Mouse (Mus musculus) retina, adult 2 months (tissue): ENCODE measurements around the gene Renbp.

Experiments
- DNase-seq: peaks from one replicate; pipeline ENCODE4 v3.0.0-alpha.2; 2012; ENCODE audit warnings: low read depth, low spot score

Renbp gene

DNA sequence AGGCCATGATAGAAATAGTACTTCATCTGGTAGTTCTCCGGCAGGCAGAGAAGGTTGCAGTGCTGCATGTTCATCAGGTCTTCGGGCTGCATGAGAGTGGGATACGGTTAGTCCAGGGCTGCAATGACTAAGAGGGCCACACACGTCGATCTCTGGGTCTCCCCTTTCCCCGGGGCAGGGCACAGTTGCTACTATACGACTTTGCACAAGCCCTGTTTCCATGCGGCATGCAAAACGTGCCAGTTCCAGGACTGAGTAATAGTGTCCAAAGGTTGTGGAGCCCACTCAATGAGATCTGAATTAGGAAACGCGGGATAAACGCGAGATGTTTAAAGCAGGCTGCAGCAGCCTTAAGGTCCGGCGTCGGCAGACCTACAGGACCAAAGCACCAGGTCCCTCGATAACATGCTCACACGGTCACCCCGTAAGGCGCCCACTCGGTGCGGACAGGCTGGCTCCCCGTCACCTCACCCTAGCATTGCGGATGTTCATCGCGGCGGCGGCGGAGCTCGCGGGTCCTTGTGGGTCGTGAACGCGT lies 9.3 kb downstream of the Renbp start:
- no peak for DNase-seq

DNA sequence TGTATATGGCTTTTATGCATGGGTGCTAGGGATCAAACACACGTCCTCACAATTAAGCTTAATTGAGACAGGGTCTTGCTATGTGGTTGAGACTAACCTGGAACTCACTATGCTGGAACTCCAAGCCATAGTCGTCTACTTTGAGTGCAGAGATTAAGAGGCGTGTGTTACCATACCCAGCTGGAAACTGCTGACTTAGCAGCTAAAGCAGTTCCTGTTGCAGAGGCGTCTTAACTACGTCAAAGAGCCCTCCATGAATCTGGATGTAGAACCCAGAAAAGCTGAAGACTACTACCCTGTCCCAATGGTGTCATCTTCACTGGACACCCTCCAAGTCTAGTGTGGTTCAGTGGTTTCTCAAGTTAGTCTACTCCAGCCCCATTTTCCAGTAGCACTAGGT lies 12.0 kb downstream of the Renbp start:
- no peak for DNase-seq

DNA sequence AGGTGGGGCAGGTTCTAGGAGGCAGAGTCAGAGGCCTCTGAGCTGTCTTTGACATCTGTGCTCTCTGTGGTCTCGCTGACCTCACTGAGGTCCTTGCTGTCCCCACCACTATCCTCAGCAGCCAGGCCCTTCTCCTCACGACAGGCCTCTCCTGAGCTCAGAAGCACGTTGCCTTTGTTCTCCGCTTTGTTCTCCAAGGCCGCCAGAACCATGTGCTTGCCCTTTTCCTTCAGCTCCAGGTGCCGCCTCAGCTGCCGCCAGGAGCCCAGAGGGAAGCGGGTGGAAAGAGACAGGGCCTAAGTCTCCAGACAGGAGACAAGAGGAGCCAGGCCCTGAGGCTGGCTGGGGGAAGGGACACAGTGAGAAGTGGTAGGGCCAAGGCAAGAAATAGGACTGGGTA lies 13.7 kb downstream of the Renbp start:
- no peak for DNase-seq

DNA sequence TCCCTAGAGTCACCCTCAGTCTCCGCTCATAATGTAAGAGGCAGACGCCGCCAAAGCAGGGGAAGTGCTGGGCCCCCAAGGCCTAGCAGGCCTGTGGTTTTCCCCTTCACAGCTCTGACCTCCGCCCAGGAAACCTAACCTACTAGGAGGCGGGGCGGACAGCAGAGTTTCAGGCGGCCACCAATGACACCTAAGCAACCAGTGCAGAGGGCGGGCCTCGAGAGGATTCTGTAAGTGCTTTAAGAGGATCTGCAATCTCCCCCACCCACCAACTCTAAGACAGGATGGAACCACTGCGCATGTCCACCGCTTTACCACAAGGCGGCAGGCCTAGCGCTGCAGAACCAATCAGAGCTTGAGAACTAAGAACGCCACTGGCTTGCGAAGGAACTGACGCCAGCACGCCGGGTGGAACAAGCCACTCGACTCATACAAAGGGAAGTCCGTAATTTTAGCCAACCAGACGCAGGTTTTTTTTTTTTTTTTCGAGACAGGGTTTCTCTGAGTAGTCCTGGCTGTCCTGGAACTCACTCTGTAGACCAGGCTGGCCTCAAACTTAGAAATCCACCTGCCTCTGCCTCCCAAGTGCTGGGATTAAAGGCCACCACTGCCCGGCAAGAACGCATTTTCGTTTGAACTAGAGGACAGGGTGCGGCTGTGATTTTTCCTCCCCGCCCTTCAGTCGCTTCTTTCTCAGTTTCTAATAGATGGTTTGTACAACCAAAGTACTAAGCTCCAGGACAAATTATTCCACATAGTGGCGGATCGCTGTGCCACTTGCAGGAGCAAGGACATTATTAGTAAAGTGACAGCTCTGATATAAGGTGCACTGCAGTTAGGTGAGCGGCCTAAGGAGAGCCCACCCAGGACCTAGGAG lies 15.6 kb downstream of the Renbp start:
- peak; percentile 86 for DNase-seq

DNA sequence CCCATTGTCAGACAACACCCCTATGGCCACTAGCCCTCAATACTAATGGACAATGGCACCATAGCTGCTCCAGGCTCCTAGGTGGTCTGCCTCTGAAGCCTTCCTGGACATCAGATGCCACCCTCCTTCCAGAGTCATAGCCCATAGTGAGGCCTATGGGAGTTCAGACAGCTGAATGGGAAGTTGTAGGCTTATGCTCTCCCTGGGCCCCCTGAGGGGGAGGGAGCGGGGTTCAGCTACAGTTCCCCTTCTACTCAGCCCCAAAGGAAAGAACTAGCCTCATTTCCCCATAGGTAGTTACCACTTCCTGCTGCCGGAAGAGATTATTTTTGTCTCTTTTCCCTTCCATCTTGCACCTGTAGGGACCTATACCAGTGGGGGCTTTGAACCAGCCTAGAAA lies 19.1 kb downstream of the Renbp start:
- no peak for DNase-seq

DNA sequence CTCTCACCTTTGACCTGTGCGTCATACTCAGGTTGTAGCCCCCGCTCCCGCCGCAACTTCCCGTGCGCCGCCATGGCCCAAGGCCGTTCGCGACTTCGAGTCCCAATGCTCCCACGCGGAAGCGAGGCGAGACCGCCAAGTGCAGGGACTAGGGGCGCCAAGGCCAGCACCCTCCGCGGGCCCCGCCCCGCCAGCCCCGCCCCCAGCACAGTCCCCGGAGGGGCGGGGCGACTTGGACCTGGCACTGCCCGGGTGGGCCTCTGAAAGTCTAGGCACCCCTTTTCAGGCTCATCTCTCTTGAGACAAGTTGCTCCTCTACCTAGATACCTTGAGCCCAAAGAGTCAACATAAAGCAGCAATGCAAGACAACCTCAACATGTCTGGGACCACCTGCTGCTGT lies 19.5 kb downstream of the Renbp start:
- DNase-seq = no peak

DNA sequence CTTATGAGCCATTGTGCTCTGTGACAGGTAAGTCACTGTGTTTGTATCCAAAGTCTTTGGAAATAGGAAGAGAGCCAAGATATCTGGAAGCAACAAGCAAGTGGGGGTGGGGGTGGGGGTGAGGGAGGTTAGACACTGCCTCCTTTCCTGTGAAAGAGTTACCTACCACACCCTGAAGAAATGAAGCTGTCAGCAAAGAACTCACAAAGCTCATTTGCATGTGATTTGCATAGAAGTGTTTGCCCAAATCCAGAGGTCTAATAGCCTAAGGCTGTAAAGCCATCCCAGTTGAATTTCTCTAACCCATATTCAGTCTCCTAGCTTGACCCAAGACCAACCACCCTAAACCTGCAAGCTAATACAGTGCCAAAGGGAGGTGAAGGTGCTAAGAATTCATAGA lies 20.2 kb downstream of the Renbp start:
- no peak for DNase-seq

DNA sequence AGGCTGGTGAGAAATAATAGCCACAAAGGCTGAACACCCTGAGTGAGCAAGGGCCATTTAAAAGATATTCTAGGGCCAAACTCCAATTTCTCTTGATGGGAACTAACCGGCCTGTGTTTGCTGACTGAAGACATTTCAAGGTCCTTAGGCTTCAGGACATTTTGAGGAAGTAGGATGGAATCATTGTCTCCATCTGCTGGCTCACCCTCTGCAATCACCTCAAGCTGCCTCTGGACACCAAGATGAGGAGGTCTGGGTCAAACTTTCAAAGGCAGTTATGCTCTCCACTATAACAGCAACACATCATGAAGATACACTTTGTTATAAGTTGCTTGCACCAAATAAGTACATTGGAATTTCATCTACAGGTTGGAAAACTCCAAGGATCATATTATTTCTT lies 20.6 kb downstream of the Renbp start:
- DNase-seq = no peak

DNA sequence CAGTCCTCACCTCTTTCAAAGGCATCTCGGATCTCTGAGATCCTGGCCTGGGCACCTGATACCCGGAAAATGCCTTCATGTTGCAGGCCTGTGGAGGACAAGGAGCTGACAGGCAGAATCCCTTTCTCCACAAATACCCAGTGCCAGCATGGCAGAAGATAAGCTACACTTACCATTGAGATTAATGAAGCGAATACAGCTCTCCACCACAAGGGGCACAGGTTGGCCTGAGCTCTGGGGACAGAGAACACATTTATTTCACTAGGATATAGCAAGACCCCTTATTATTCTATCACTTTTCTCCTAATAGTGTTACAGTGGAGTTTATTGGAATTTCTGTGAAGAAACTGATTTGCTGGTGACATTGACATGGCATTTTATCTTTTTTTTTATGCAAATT lies 32.7 kb downstream of the Renbp start:
- no peak for DNase-seq

DNA sequence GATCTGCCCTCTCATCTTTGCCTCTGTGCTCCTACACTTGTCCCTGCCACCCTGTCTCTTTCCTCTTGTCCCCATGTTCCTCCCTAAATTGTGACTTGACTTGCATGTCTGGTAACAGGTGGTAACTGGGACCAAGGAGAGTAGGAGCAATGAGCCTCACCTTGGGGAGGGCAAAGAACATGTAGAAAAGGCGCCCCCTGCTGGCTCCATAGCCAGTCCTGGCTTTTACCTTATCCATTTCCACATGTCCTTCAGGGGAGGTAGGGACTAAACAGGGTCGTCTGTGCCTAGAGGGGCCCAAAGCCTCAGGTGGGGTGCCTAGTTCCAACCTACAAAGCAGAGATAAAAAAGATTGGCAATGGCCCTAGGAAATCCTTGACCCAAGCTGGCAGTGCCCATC lies 34.9 kb downstream of the Renbp start, which contains the start of gene L1cam:
TSS of gene L1cam (minus strand) at position 387 of the 400 bp plus-strand sequence.
- DNase-seq = no peak

DNA sequence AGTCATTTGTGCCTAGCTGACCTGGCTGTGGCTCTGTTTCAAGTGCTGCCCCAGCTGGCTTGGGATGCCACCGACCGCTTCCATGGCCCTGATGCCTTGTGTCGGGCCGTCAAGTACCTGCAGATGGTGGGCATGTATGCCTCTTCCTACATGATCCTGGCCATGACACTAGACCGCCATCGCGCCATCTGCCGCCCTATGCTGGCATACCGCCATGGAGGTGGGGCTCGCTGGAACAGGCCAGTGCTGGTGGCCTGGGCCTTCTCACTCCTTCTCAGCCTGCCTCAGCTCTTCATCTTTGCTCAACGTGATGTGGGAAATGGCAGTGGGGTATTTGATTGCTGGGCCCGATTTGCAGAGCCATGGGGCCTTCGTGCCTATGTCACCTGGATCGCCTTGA lies 37.8 kb downstream of the Renbp start:
- DNase-seq = no peak

DNA sequence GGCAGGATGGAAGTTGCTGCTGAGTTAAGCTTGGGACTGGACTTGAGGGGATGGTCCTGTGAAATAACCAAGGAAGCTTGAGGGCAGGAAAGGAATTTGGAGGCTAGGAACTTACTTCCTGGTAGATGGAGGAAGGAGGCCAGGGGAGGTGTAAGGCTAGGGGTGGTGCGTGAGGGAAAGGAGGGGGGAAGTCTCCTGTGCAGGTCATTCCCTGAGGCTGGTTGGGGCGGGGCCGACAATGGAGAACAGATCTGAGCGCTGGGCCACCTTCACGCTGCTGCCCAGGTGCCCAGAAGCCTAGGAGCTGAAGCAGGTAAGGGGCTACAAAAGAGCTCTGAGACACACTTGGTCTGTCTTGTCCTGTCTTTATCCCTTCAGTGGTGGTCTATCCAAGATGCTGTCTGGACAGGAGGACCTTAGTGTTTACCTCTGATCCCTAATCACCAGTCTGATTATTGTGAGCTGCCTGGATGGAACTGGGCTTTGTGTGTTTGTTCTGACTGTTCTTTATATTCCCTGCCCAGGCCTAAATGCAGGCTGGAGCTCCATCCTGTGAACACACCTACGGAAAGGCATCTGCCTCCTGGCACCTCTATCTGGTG lies 39.0 kb downstream of the Renbp start, which contains the start of gene Avpr2:
TSS of gene Avpr2 (plus strand) at position 552 of the 602 bp plus-strand sequence.
- DNase-seq = no peak

DNA sequence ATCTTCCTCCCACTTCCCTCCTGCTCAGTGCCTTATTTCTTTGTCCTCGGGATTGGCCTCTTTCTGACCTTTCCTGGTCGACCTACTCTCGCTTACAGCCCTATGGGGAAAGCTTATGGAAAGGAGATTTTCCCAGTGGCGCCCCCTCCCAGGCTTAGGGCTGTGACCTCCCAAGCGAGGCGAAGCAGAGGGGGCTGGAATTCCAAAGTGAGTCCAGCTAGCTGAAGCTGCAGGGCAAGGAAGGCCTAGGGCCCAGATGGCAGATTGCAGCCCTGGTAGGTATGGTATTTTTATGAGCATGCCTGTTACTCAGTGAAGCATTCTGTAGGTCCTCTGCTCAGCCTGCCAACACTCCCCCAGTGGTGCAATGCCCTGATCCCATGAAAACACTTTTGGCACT lies 49.2 kb downstream of the Renbp start:
- no peak for DNase-seq

DNA sequence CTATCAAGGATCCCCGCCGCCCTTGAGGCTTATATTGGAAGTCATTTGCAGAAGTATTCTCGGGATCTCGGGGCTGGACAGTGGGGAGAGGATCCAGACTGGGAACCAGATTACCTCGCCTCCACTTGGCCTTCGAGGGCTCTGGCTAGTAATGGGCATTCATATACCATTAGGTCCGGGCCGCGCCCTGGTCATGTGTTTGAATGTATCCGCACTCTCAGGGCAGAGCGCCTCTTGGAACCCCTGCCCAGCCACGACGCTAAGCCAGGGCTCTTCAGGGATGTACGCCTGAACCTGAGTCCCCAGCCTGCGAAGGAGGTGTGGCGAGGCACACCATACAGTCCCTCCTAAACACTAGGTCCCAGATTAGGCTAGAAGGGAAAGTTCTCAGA lies 49.6 kb downstream of the Renbp start:
- DNase-seq = no peak

DNA sequence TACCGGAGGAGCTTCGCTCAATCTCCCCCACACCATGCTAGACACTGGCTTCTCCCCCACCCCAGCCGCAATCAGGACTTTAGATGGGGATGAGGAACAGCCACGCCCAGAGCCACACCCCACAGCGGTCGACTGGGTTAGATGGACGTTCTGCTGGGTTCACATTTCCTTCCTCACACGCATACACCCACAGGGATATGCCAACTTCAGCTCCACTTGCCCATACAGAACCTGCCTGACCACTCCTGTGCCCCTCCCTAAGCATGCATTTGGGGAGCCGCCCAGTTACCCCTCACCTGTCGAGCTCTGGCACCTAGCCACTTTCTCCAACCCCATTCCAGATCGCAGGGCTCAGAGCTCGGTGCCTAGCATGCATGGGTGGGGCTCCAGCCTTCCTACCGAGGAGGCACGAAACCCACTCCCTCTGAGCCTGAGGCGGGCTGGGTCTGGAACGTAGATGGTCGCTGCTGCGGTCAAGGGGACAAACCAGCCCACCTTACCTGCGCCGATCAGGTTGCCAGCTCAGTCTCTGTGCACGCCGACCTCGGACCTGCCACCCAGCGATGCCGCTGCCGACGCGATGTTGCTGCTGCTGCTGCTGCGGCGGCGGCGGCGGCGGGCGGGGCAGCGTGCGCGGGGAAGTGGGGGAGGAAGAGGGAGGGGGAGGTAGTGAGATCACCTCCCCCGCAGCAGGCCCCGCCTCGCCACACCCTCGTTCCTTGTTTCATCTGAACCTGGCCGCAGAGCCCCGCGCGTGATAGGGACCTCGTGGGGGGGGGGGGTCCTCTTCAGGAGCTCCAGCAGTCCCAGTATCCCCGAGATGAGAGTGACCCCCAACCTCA lies 50.2 kb downstream of the Renbp start:
- DNase-seq = no peak

DNA sequence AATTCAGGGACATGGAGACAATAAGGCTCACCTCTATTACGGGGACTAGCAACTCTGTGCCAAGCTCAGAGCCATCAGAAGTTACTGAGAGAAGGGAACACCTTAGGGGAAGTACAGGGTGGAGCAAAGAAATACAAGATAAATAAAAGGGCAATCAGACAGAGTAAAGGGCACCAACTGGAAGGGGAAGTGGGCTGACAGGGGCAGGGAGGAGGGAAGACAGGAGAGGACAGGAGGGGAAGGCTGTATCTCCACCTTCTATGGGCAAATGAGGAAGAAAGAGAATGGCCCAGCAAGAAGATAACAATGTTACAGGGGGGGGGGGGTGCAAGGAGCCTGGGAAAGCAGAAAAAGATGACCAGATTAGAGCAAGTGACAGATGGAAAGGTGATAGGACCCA lies 53.6 kb downstream of the Renbp start:
- DNase-seq = no peak

DNA sequence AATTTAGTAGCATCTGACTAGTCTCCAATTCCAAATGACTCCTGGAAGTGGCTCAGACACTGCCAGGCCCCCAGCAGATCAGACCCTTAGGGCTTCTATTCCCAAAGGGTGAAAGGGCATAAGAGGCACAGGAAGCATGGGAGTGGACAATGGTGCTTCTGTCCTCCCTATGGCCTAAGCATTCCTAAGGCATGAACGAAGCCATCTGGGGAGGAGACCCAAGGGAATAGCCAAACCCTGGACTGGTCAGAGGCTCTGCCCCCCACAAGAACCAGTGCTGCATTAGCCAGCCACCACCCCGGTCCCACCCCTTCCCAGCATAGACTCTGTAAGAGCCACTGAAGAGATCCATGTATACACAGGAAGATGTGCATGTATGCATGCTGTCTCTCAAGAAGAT lies 54.8 kb downstream of the Renbp start:
- no peak for DNase-seq
